Mouse (Mus musculus) c-Kit-positive CD71-positive TER-119-negative erythroid progenitor cells, embryonic 14.5 days (primary cell): Measurements from ENCODE around the gene Spata16.
"Not testable (repeated sequence)": the region's sequence is repeated elsewhere in the genome, so short reads cannot be mapped to it uniquely, and the experiment has no call there.

Experiments
- DNase-seq: peaks from one replicate; pipeline ENCODE4 v3.0.0-alpha.2; 2013; ENCODE audit warnings: low read depth

Gene Spata16

GRCm38 (mm10) chr3:26637402-26637801, at the start of gene Spata16:
Gene Spata16 (plus strand): TSS chr3:26637620.
- no peak for DNase-seq

- DNase-seq = no peak
Measured at GRCm38 (mm10) chr3:26604861-26605260, 32.6 kb upstream of the Spata16 start.

- DNase-seq = no peak
Measured at GRCm38 (mm10) chr3:26608531-26608930, 28.9 kb upstream of the Spata16 start.

- DNase-seq = no peak
Measured at GRCm38 (mm10) chr3:26639214-26639613, 1.8 kb downstream of the Spata16 start.

- DNase-seq = no peak
Measured at GRCm38 (mm10) chr3:26639851-26640250, 2.4 kb downstream of the Spata16 start.

- DNase-seq = no peak
Measured at GRCm38 (mm10) chr3:26640321-26641075, 3.1 kb downstream of the Spata16 start.

- DNase-seq = no peak
Measured at GRCm38 (mm10) chr3:26641351-26642249, 4.2 kb downstream of the Spata16 start.

- no peak for DNase-seq
Measured at GRCm38 (mm10) chr3:26644136-26644535, 6.7 kb downstream of the Spata16 start.

- no peak for DNase-seq
Measured at GRCm38 (mm10) chr3:26646834-26647233, 9.4 kb downstream of the Spata16 start.

- DNase-seq = no peak
Measured at GRCm38 (mm10) chr3:26685832-26686231, 48.4 kb downstream of the Spata16 start.

GRCm38 (mm10) chr3:26709492-26709891, 72.1 kb downstream of the Spata16 start:
- DNase-seq = not testable (repeated sequence)

GRCm38 (mm10) chr3:26727526-26727925, 90.1 kb downstream of the Spata16 start:
- DNase-seq = no peak

- DNase-seq = no peak
Measured at GRCm38 (mm10) chr3:26750492-26750891, 113.1 kb downstream of the Spata16 start.

GRCm38 (mm10) chr3:26752441-26752840, 115.0 kb downstream of the Spata16 start:
- no peak for DNase-seq

- DNase-seq = no peak
Measured at GRCm38 (mm10) chr3:26793334-26794101, 156.1 kb downstream of the Spata16 start.

- no peak for DNase-seq
Measured at GRCm38 (mm10) chr3:26795851-26796538, 158.6 kb downstream of the Spata16 start.

GRCm38 (mm10) chr3:26796954-26797353, 159.5 kb downstream of the Spata16 start:
- no peak for DNase-seq

- no peak for DNase-seq
Measured at GRCm38 (mm10) chr3:26814307-26814706, 176.9 kb downstream of the Spata16 start.

GRCm38 (mm10) chr3:26815764-26816163, 178.3 kb downstream of the Spata16 start:
- DNase-seq = no peak

- no peak for DNase-seq
Measured at GRCm38 (mm10) chr3:26819398-26819797, 182.0 kb downstream of the Spata16 start.

GRCm38 (mm10) chr3:26826958-26827839, 189.8 kb downstream of the Spata16 start:
- no peak for DNase-seq
